Mouse (Mus musculus) stomach, embryonic 14.5 days (tissue): ENCODE results near the gene Rnf225. TPM values are rescaled to one million over a fixed set of nuclear protein-coding genes. Genes with fewer than 3 reads are reported as not detected.
"Not testable (repeated sequence)": the region's sequence is repeated elsewhere in the genome, so short reads cannot be mapped to it uniquely, and the experiment has no call there.

ENCODE experiments used
- ATAC-seq: fragments of 200-750 bp; cut with Nextera tagmentation; 2 replicates; pipeline ENCODE4 v1.8.0; 2017; ENCODE audit warnings: low read depth, moderate TSS enrichment; ENCODE audit not compliant: insufficient number of reproducible peaks, insufficient read depth, low FRiP score
- H3K27ac ChIP-seq: fragments of 300-500 bp; sonication (generic); 2 replicates; pipeline ENCODE4 v1.5.1; 2014; ENCODE audit warnings: mild to moderate bottlenecking, low read length, moderate library complexity, mixed read lengths
- H3K27me3 ChIP-seq: fragments of 300-500 bp; sonication (generic); 2 replicates; pipeline ENCODE4 v1.6.1; 2014; ENCODE audit warnings: low read length, control low read depth, mixed read lengths; ENCODE audit not compliant: control insufficient read depth, insufficient read depth
- H3K36me3 ChIP-seq: fragments of 300-500 bp; sonication (generic); 2 replicates; pipeline ENCODE4 v1.6.1; 2014; ENCODE audit warnings: mild to moderate bottlenecking, control low read depth, low read length, moderate library complexity, mixed read lengths; ENCODE audit not compliant: control insufficient read depth, insufficient read depth
- H3K4me1 ChIP-seq: fragments of 300-500 bp; sonication (generic); 2 replicates; pipeline ENCODE4 v1.6.1; 2014; ENCODE audit warnings: low read length, control low read depth, mixed read lengths; ENCODE audit not compliant: control insufficient read depth, insufficient read depth
- H3K4me2 ChIP-seq: fragments of 300-500 bp; sonication (generic); replicated peaks from 2 replicates; pipeline ENCODE4 v1.6.1; 2014; ENCODE audit warnings: low read depth, low read length, control low read depth
- H3K4me3 ChIP-seq: fragments of 300-500 bp; sonication (generic); 2 replicates; pipeline ENCODE4 v1.5.1; 2014; ENCODE audit warnings: low read depth, low read length, control low read depth
- H3K9ac ChIP-seq: fragments of 300-500 bp; sonication (generic); replicated peaks from 2 replicates; pipeline ENCODE4 v1.6.1; 2014; ENCODE audit warnings: low read depth, mild to moderate bottlenecking, control low read depth, low read length, moderate library complexity, mixed read lengths
- H3K9me3 ChIP-seq: fragments of 300-500 bp; sonication (generic); 2 replicates; pipeline ENCODE4 v1.6.1; 2016; ENCODE audit warnings: low read depth, low read length, control low read depth; ENCODE audit not compliant: control insufficient read depth
- WGBS: fragments of 180-500 bp; shearing (Covaris S2); extraction: QIAGEN DNeasy Blood & Tissue Kit; methylation state at CpG from one replicate; pipeline ENCODE4 v1.1.7; 2014; 5-methylcytosine and 5-hydroxymethylcytosine counted together
- polyA plus RNA-seq: library from polyadenylated mRNA; unstranded; fragments of >200 nt; fragmentation: Nextera tagmentation; extraction: Ambion mirVana; gene quantifications from 2 replicates; pipeline ENCODE4 v1.2.1, GENCODE M21; 2014

The Rnf225 gene
- polyA plus RNA-seq, 1 experiment from 2014 or later, result 1.4 TPM

DNA sequence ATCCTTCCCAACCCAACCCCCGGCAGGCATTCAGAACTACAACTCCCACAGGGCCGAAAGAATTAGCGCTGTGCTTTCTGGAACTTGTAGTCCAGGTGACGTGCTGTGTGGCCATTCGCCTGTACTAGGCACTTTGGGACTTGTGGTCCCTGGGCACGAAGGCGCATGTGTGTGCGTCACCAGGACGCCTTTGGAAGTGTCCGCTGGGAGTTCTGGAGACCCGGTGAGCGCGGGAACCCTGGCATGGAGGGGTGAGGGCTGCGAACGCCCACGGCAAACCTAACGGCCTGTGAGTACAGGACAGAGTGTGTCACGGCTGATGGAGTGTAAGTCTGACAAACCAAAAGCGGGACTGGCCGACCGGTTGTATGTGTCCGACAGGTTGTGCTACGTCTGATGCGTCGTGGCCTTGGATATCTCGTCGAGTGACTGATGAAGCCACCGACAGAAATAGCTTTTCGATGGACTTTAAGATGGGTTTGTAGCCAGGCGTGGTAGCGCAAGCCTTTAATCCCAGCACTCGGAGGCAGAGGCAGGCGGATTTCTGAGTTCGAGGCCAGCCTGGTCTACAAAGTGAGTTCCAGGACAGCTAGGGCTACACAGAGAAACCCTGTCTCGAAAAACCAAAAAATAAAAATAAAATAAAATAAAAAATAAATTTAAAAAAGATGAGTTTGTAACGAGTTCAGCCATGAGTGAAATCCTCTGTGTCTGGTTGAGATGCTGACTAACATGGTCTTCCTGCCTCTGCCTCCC is 29.4 kb upstream of the Rnf225 start, which contains the start of gene Zscan22:
TSS of gene Zscan22 (plus strand) at position 161 of the 756 bp plus-strand sequence.
- ATAC-seq, result peak; percentile 99
- peak within 1 kb of the TSS; percentile 76 for H3K4me3 ChIP-seq
- peaks cover 5% of the 10 kb centered on the region; the same call in 1 of the 2 replicates for H3K4me1 ChIP-seq
- no peaks in the 10 kb centered on the region for H3K27me3 ChIP-seq
- peak within 1 kb of the TSS; percentile 50 for H3K4me2 ChIP-seq
- H3K9ac ChIP-seq, result peak within 1 kb of the TSS; percentile 38; the same call in 1 of the 2 replicates
- H3K27ac ChIP-seq, result no peak within 1 kb of the TSS; the same call in 1 of the 2 replicates
- peaks cover 4% of the 10 kb centered on the region; the same call in 1 of the 2 replicates for H3K36me3 ChIP-seq
- WGBS, result 7% methylated on average over 36 of the region's 36 CpGs
- no peaks in the 10 kb centered on the region for H3K9me3 ChIP-seq

DNA sequence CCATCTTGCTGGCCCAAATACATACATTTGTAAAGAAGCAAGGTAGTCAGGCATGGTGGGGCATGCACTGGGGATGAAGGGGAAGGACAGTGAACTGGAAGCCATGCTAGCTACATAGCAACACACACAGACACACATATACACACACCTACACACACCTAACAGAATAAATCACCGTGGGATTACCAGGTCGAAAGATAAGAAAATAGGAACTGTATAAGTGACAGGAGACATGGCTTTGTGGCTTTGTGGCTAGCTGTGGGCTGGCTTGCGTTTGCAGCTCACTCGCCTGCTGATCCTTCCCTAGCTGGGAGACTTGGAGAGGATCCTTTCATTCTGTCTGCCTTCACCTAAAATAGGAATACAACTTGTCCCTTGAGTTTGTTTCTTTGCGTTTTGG is 25.7 kb upstream of the Rnf225 start:
- Histone ChIP-seq H3K4me1 (peaks cover 5% of the 10 kb centered on the region; the same call in 1 of the 2 replicates), H3K9me3 (no peaks in the 10 kb centered on the region), H3K4me3 (no peak overlapping the region), H3K9ac (no peak overlapping the region), H3K27ac (no peak overlapping the region), H3K36me3 (peaks cover 16% of the 10 kb centered on the region), H3K27me3 (no peaks in the 10 kb centered on the region), H3K4me2 (no peak overlapping the region)
- no peak for ATAC-seq
- WGBS, result 92% methylated on average over 5 of the region's 5 CpGs

DNA sequence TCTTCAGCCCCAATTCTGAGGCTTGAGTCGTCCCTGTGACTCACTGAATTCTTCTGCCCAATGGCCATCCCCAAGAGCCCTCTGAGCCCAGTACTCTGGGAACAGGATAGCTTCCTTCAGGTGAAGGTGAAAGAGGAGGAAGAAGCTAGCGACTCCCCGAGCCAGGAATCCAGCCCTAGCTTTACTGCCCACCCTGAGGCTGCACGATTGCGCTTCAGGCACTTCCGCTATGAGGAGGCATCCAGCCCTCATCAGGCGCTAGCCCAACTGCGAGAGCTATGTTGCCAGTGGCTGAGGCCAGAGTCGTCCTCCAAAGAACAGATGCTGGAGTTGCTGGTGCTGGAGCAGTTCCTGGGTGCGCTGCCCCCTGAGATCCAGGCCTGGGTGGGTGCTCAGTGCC is 23.6 kb upstream of the Rnf225 start:
- H3K4me2 ChIP-seq, result no peak overlapping the region
- WGBS, result 60% methylated on average over 10 of the region's 10 CpGs

DNA sequence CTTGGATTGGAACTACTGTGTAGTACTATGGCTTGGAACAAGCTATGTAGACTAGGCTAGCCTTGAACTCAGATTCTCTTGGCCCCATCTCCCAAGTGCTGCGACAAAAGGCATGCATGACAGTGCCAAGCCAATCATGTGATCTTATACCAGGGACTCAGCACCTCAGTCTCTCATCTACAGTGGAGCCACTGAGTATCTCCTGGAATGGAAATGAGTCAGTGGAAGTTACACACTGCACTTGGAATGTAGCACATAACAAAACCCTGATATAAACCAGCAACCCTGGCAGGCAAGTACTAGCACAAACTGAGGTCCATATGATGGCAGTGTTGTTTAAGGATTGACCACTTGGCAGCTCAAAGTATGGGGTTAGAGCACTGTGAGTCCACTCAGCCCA is 22.1 kb upstream of the Rnf225 start:
- H3K4me2 ChIP-seq, result no peak overlapping the region
- H3K27ac ChIP-seq, result no peak overlapping the region
- H3K27me3 ChIP-seq, result no peaks in the 10 kb centered on the region
- H3K9ac ChIP-seq, result no peak overlapping the region
- ATAC-seq, result no peak
- WGBS, result 93% methylated on average over 1 of the region's 1 CpGs
- H3K4me1 ChIP-seq, result no peaks in the 10 kb centered on the region
- peaks cover 30% of the 10 kb centered on the region for H3K36me3 ChIP-seq
- H3K9me3 ChIP-seq, result no peaks in the 10 kb centered on the region
- H3K4me3 ChIP-seq, result no peak overlapping the region

More for the DNA sequence above, 23.6 kb upstream of the Rnf225 start:
- no peaks in the 10 kb centered on the region for H3K9me3 ChIP-seq
- H3K9ac ChIP-seq, result no peak overlapping the region
- ATAC-seq, result no peak
- no peak overlapping the region for H3K27ac ChIP-seq
- peaks cover 2% of the 10 kb centered on the region; the same call in 1 of the 2 replicates for H3K4me1 ChIP-seq
- no peaks in the 10 kb centered on the region for H3K27me3 ChIP-seq
- H3K4me3 ChIP-seq, result no peak overlapping the region
- peaks cover 30% of the 10 kb centered on the region for H3K36me3 ChIP-seq

DNA sequence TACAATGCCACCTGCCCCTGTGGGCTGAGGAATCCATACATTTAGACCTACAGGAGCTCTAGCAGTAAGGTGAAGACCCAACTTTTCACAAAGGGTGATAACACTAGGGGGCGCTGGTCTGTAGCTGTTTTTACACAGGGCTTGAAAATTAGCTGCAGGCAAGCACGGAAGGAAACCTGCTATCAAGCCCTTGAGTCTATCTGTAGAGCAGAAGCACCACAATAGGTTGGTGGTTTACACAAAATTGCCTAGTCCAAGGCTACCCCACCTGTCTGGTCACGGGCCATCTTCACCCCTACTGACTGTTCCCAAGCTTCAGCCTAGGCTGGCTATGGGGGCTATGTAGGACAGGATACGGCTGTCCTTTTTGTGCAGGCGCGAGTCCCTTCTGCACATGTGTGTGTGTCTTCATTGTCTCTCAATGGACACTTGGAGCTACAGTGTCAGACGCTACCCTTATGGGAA is 17.7 kb upstream of the Rnf225 start:
- H3K9me3 ChIP-seq, result no peaks in the 10 kb centered on the region
- no peaks in the 10 kb centered on the region for H3K27me3 ChIP-seq
- H3K4me1 ChIP-seq, result no peaks in the 10 kb centered on the region
- H3K27ac ChIP-seq, result peak overlapping the region; percentile 84
- 40% methylated on average over 7 of the region's 7 CpGs for WGBS
- 0 out of 2 replicates have a peak overlapping the region, but pooled peaks have one; percentile 11 for H3K9ac ChIP-seq
- peak overlapping the region; percentile 44 for H3K4me2 ChIP-seq
- H3K4me3 ChIP-seq, result peak overlapping the region; percentile 33; the same call in 1 of the 2 replicates
- H3K36me3 ChIP-seq, result peaks cover 21% of the 10 kb centered on the region
- no peak for ATAC-seq

DNA sequence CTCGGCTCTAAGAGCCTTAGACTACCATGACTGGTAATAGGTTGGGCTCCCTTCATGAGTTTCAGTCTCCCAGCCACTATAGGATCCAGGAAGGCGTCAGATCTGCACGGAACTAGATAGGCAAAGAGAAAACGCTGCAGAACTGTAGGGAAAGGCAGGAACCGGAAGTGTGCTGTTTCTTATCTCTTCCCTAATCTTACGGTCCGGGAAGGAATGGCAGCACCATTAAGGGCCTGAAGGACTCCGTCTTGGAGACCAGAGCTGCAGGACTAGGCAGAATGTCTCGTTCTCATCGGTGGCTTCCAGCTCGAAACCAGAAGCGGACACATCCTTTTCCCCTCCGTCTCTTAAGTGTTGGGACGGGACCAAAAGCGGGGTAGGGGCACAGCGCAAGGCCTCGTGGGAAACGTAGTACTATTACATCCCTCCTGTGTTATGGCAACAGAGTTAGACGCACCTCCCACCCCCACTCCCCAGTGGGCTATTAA is 17.0 kb upstream of the Rnf225 start:
- 6% methylated on average over 19 of the region's 19 CpGs for WGBS
- Histone ChIP-seq H3K9ac (0 out of 2 replicates have a peak overlapping the region, but pooled peaks have one; percentile 11), H3K27me3 (no peaks in the 10 kb centered on the region), H3K36me3 (peaks cover 18% of the 10 kb centered on the region), H3K27ac (peak overlapping the region; percentile 84), H3K4me2 (peak overlapping the region; percentile 44), H3K9me3 (no peaks in the 10 kb centered on the region), H3K4me1 (no peaks in the 10 kb centered on the region), H3K4me3 (peak overlapping the region; percentile 33)
- peak; percentile 76 for ATAC-seq

DNA sequence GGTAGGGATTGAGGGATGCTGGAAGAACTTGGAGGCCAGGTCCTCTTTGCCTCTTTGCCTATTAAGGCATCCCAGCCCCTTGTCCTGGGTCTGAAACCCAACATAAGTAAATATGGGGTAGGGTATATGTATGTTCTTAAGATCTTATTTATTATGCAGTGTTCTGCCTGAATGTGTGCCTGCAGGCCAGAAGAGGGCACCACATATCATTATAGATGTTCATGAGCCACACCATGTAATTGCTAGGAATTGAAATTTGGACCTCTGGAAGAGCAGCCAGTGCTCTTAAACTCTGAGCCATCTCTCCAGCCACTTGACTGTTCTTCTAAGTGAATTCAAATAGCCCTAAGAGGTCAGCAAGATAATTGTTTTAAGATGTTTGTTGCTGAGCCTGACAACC is 13.7 kb upstream of the Rnf225 start:
- Histone ChIP-seq H3K27ac (no peak overlapping the region), H3K4me2 (no peak overlapping the region)
- ATAC-seq, result no peak

DNA sequence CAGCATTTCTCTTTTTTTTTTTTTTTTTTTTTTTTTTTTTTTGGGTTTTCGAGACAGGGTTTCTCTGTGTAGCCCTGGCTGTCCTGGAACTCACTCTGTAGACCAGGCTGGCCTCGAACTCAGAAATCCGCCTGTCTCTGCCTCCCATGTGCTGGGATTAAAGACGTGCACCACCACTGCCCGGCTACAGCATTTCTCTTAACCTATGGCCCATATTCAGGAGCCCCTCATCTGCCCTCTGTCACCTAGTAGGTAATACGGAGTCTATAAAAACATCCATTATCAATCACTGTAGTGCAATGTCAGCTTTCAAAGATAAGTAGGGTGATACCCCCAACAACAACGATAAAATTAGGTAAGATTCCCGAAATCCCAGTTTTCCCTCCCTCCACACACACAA is 6.7 kb upstream of the Rnf225 start:
- H3K4me2 ChIP-seq, H3K4me1 ChIP-seq, ATAC-seq, H3K27ac ChIP-seq, H3K9me3 ChIP-seq, H3K9ac ChIP-seq, H3K4me3 ChIP-seq, H3K27me3 ChIP-seq: not testable (repeated sequence)
- peaks cover 26% of the 10 kb centered on the region for H3K36me3 ChIP-seq
- 77% methylated on average over 7 of the region's 8 CpGs for WGBS

More for the DNA sequence above, 13.7 kb upstream of the Rnf225 start:
- Histone ChIP-seq H3K27me3 (no peaks in the 10 kb centered on the region), H3K9ac (no peak overlapping the region), H3K9me3 (no peaks in the 10 kb centered on the region), H3K4me3 (no peak overlapping the region), H3K36me3 (no peaks in the 10 kb centered on the region), H3K4me1 (no peaks in the 10 kb centered on the region)
